Mouse (Mus musculus): ENCODE results near the gene Xrra1.

GRCm38 (mm10) chr7:99946356-99946755 lies 87.4 kb downstream of the Xrra1 start:
- no peak for TF ChIP-seq GATA1 (IDR thresholded peaks at IDR 0.05; ENCODE audit: low read length)
- TF ChIP-seq TAL1 (IDR thresholded peaks at IDR 0.05; ENCODE audit: low read length): no peak
